Mouse (Mus musculus) midbrain, embryonic 12.5 days (tissue): ENCODE data around the gene Stk11. TPM values are rescaled to one million over a fixed set of nuclear protein-coding genes. Genes with fewer than 3 reads are reported as not detected.

Experiments used
- ATAC-seq: fragments of 200-750 bp; cut with Nextera tagmentation; 2 replicates; pipeline ENCODE4 v1.8.0; 2017; ENCODE audit warnings: low read depth, moderate TSS enrichment, moderate library complexity; ENCODE audit not compliant: low FRiP score
- H3K27ac ChIP-seq: fragments of 300-500 bp; sonication (generic); replicated peaks from 2 replicates; pipeline ENCODE4 v1.5.1; 2016; ENCODE audit warnings: mild to moderate bottlenecking
- H3K27me3 ChIP-seq: fragments of 300-500 bp; sonication (generic); 2 replicates; pipeline ENCODE4 v1.6.1; 2016; ENCODE audit warnings: mild to moderate bottlenecking
- H3K36me3 ChIP-seq: fragments of 300-500 bp; sonication (generic); 2 replicates; pipeline ENCODE4 v1.6.1; 2016
- H3K4me1 ChIP-seq: fragments of 300-500 bp; sonication (generic); 2 replicates; pipeline ENCODE4 v1.6.1; 2016
- H3K4me2 ChIP-seq: fragments of 300-500 bp; sonication (generic); replicated peaks from 2 replicates; pipeline ENCODE4 v1.6.1; 2016; ENCODE audit warnings: mild to moderate bottlenecking, moderate library complexity
- H3K4me3 ChIP-seq: fragments of 300-500 bp; sonication (generic); 2 replicates; pipeline ENCODE4 v1.5.1; 2016; ENCODE audit warnings: mild to moderate bottlenecking
- H3K9ac ChIP-seq: fragments of 300-500 bp; sonication (generic); replicated peaks from 2 replicates; pipeline ENCODE4 v1.6.1; 2016; ENCODE audit warnings: mild to moderate bottlenecking, moderate library complexity
- H3K9me3 ChIP-seq: fragments of 300-500 bp; sonication (generic); 2 replicates; pipeline ENCODE4 v1.6.1; 2016; ENCODE audit warnings: mild to moderate bottlenecking
- WGBS: fragments of 180-500 bp; shearing (Covaris S2); methylation state at CpG from one replicate; pipeline ENCODE4 v1.1.7; 2016; 5-methylcytosine and 5-hydroxymethylcytosine counted together
- polyA plus RNA-seq: library from polyadenylated mRNA; unstranded; fragments of >200 nt; fragmentation: Nextera tagmentation; extraction: Ambion mirVana; gene quantifications from 2 replicates; pipeline ENCODE4 v1.2.1, GENCODE M21; 2016

The Stk11 gene
- polyA plus RNA-seq, 1 experiment from 2014 or later: 20.3 TPM

DNA sequence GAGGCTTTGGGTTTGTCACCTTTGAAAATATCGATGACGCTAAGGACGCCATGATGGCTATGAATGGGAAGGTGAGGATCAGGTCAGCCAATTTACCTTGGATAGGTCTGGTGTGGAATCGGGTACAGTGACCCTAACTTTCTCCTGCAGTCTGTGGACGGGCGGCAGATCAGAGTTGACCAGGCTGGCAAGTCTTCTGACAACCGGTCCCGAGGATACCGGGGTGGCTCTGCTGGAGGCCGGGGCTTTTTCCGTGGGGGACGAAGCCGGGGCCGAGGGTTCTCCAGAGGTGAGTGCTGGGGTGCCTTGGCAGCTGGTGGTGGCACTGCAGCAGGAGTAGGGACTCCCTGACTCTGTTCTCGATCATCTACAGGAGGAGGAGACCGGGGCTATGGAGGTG lies 54.4 kb downstream of the Stk11 start:
- 94% methylated on average over 16 of the region's 16 CpGs for WGBS
- no peak overlapping the region for H3K27ac ChIP-seq
- no peak for ATAC-seq
- H3K9me3 ChIP-seq: no peaks in the 10 kb centered on the region
- H3K4me2 ChIP-seq: no peak overlapping the region; the same call in 1 of the 2 replicates
- H3K4me1 ChIP-seq: peaks cover 65% of the 10 kb centered on the region
- H3K27me3 ChIP-seq: no peaks in the 10 kb centered on the region
- 0 out of 2 replicates have a peak overlapping the region, but pooled peaks have one; percentile 37 for H3K9ac ChIP-seq
- peaks cover 34% of the 10 kb centered on the region for H3K36me3 ChIP-seq
- H3K4me3 ChIP-seq: no peak overlapping the region; the same call in 1 of the 2 replicates

DNA sequence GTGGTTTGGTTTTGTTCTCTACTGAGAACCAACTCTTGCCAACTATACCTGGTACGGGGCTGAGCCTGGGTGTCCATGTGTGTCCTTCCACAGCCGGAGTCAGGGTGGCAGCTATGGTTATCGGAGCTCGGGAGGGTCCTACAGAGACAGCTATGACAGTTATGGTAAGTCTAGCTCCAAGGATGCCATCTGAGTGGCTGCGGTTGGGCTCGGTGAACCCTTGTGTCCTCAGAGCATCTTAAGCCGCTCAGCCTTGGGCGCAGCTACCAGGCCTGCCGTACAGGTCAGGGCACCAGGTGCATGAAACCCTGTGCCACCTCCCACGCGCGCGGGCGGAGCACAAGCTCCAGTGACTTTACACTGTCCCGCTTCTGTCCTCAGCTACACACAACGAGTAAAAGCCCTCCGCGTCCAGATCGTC lies 55.0 kb downstream of the Stk11 start:
- Histone ChIP-seq H3K9ac (0 out of 2 replicates have a peak overlapping the region, but pooled peaks have one; percentile 4), H3K36me3 (peaks cover 36% of the 10 kb centered on the region), H3K4me3 (no peak overlapping the region; the same call in 1 of the 2 replicates), H3K4me2 (no peak overlapping the region), H3K27me3 (no peaks in the 10 kb centered on the region), H3K4me1 (peaks cover 63% of the 10 kb centered on the region), H3K9me3 (no peaks in the 10 kb centered on the region), H3K27ac (0 out of 2 replicates have a peak overlapping the region, but pooled peaks have one; percentile 2)
- 98% methylated on average over 19 of the region's 19 CpGs for WGBS
- ATAC-seq: no peak

DNA sequence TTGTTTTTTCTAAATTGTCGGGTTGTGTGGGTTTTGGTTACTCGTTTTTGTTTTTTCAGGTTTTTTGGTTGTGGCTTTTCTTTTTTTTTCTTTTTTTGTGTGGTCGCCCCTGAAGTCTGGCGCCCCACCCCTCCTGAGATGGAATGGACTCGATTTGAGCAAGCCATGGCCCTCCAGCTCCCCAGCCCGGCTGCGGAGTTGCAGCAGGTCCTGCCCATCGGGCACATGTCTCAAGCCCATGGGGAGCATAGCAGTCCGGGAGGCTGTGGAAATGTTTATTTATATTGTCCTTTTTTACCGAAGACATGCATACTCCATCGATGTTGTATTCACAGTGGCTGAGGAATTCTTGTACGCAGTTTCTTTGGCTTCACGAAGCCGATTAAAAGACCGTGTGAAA lies 55.6 kb downstream of the Stk11 start:
- peaks cover 63% of the 10 kb centered on the region for H3K4me1 ChIP-seq

DNA sequence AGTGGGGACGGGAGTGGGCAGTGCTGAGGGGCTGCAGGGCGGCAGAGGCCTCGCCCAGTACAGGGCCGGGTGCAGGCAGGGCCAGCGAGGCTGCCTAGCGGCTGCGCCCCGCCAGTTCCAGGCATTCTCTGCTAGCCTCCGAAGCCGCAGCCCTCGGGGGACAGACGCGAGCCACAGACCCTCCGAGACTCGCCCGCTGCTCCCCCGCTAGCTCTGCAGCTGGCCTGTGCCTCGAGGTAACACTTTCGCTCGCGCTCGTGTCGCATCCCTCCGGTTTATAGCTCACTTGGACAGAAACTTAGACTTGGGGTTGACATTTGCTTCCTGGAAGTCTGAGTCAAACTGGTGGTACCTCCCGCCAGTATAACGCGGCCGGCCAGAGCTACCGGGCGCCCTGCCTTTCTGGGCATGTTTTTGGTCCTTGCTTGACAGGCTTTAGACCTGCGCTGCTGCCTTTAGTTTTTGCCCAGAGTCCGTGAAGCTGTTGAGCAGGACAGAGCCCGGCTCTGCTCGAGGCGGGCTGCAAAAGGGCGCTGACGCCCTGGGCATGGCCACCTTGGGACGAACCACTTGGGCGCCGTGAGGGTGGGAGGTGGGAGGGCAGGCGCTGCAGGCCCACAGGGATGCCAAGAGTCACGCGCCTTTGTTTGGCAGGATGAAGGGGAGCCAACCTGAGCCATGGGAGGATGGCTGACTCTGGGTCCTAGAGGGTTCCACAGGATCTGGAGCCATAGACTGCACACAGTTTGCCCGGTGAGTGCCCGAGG lies 56.3 kb downstream of the Stk11 start:
- Histone ChIP-seq H3K36me3 (peaks cover 36% of the 10 kb centered on the region), H3K27ac (peak overlapping the region; percentile 85), H3K4me3 (peak overlapping the region; percentile 52; the same call in 1 of the 2 replicates), H3K4me1 (peaks cover 59% of the 10 kb centered on the region), H3K27me3 (no peaks in the 10 kb centered on the region), H3K4me2 (peak overlapping the region; percentile 65), H3K9ac (peak overlapping the region; percentile 47), H3K9me3 (no peaks in the 10 kb centered on the region)
- ATAC-seq: no peak
- 84% methylated on average over 45 of the region's 45 CpGs for WGBS

More for the DNA sequence above, 55.6 kb downstream of the Stk11 start:
- Histone ChIP-seq H3K4me2 (0 out of 2 replicates have a peak overlapping the region, but pooled peaks have one; percentile 65), H3K4me3 (0 out of 2 replicates have a peak overlapping the region, but pooled peaks have one; percentile 52), H3K27me3 (no peaks in the 10 kb centered on the region), H3K36me3 (peaks cover 36% of the 10 kb centered on the region), H3K27ac (peak overlapping the region; percentile 85), H3K9ac (no peak overlapping the region), H3K9me3 (no peaks in the 10 kb centered on the region)
- ATAC-seq: no peak
- WGBS: 91% methylated on average over 15 of the region's 15 CpGs

DNA sequence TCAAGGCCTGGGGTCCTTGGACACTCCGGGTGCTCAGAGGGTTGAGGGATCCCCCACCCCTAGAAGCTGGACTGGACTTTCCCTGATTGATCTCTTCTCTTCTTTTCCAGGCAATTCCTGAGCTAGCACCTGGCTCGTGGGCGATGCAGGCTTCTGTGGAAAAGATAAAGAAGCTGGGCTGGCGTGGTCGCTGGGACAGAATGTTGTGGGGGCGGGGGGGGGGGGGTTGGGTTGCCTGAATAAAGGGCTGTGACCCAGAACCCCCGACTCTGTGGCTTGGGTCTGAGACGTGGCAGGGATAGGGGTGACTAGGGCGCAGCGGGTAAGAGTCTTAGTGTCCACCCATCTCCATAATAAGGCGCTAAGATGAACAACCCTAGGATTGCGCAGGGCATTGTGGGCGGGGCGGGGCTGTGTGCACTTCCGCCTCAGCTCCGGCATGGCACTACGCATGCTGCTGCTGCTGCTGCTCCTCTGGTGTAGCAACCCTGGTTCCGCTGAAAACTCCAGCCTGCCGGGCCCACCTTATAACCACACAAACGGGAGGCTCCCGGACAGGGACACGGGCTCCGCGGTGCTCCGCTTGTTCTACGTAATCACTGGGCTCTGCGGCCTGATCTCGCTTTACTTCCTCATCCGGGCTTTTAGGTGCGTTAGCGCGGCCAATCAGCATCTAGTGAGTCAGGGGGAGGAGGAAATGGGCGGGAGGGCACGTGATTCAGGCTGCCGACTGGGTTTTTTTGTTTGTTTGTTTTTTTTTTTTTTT lies 57.1 kb downstream of the Stk11 start, which contains the start of gene 1600002K03Rik:
TSS of gene 1600002K03Rik (plus strand) at position 418 of the 766 bp plus-strand sequence.
- no peaks in the 10 kb centered on the region for H3K9me3 ChIP-seq
- peak within 1 kb of the TSS; percentile 52 for H3K4me3 ChIP-seq
- peaks cover 36% of the 10 kb centered on the region for H3K36me3 ChIP-seq
- ATAC-seq: peak; percentile 64
- H3K27me3 ChIP-seq: no peaks in the 10 kb centered on the region
- H3K9ac ChIP-seq: peak within 1 kb of the TSS; percentile 52
- peaks cover 60% of the 10 kb centered on the region for H3K4me1 ChIP-seq
- peak within 1 kb of the TSS; percentile 85 for H3K27ac ChIP-seq
- 7% methylated on average over 34 of the region's 35 CpGs for WGBS
- peak within 1 kb of the TSS; percentile 65 for H3K4me2 ChIP-seq

DNA sequence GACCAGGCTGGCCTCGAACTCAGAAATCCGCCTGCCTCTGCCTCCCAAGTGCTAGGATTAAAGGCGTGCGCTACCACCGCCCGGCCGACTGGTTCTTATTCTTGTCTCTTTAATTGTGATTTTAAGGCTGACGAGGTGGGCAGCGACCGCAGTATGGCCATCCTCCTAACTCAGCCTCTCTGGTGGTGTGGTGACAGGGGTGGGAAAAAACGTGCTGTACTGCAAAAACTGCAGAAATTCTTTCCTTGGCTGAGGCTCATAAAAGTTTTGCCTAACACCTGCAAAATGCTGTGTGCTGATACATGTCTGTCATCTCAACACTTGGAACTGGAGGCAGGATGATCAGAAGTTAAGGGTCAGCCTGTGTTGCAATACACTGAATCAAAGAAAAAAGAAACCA lies 57.8 kb downstream of the Stk11 start:
- no peak for ATAC-seq
- peaks cover 66% of the 10 kb centered on the region for H3K4me1 ChIP-seq
- peak overlapping the region; percentile 52 for H3K4me3 ChIP-seq
- peak overlapping the region; percentile 66 for H3K27ac ChIP-seq
- peaks cover 36% of the 10 kb centered on the region for H3K36me3 ChIP-seq
- peak overlapping the region; percentile 52; the same call in 1 of the 2 replicates for H3K9ac ChIP-seq
- WGBS: 17% methylated on average over 11 of the region's 11 CpGs
- peak overlapping the region; percentile 65 for H3K4me2 ChIP-seq
- H3K27me3 ChIP-seq: 0 out of 2 replicates have a peak, but pooled peaks cover 3% of the 10 kb centered on the region
- no peaks in the 10 kb centered on the region for H3K9me3 ChIP-seq

DNA sequence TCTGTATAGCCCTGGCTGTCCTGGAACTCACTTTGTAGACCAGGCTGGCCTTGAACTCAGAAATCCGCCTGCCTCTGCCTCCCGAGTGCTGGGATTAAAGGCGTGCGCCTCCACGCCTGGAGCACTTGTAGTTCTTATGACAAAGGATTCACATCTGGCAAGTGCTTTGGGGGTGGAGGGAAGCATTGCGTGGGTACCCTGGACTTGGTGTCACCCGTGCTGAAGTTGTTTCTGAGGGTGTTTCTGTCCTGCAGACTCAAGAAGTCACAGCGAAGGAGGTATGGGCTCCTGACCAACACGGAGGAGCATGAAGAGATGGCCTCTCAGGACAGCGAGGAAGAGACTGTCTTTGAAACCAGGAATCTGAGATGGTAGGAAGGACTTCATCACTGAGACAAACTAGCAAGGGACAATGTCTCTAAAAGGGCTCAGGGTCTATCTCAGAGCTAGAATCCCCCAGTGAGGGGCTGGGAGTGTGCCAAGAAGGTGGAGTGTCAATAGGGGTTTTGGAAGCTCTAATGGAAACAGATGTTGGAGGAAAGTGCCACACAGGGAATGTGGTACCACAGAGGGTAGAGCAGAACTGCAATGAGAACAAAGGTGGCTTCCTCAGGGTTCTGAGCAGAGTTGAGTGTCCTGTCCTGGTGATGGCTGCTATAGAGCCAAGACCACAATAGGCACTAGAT lies 58.5 kb downstream of the Stk11 start:
- no peak overlapping the region for H3K27ac ChIP-seq
- no peak overlapping the region for H3K4me3 ChIP-seq

DNA sequence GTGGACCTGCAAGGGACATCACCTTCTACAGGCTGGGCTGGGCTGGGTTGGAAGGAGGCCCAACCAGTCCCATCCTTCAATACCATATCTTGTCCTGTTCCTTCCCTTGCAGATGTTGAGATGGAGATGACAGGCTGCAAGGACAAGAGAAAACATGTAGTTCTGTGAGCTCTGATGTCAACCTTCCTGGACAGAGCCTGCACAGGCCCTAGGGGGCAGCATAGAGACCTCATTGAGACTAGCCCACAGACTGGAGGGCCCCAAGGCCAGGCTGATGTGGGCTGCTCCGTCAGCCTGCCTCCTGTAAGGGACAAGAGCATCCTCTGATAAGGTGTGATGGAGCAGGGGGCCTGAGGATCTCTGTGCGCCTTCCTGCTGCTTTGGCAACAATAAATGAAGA lies 59.1 kb downstream of the Stk11 start:
- no peak overlapping the region for H3K9ac ChIP-seq
- 0 out of 2 replicates have a peak, but pooled peaks cover 3% of the 10 kb centered on the region for H3K27me3 ChIP-seq
- peaks cover 35% of the 10 kb centered on the region for H3K36me3 ChIP-seq
- 51% methylated on average over 2 of the region's 2 CpGs for WGBS
- peaks cover 55% of the 10 kb centered on the region for H3K4me1 ChIP-seq
- no peak overlapping the region for H3K4me2 ChIP-seq
- no peak overlapping the region for H3K4me3 ChIP-seq
- H3K9me3 ChIP-seq: no peaks in the 10 kb centered on the region
- ATAC-seq: no peak
- H3K27ac ChIP-seq: no peak overlapping the region

More for the DNA sequence above, 58.5 kb downstream of the Stk11 start:
- Histone ChIP-seq H3K9ac (no peak overlapping the region), H3K4me1 (peaks cover 59% of the 10 kb centered on the region), H3K27me3 (0 out of 2 replicates have a peak, but pooled peaks cover 3% of the 10 kb centered on the region), H3K9me3 (no peaks in the 10 kb centered on the region), H3K36me3 (peaks cover 36% of the 10 kb centered on the region), H3K4me2 (no peak overlapping the region)
- WGBS: 86% methylated on average over 10 of the region's 10 CpGs
- ATAC-seq: no peak

DNA sequence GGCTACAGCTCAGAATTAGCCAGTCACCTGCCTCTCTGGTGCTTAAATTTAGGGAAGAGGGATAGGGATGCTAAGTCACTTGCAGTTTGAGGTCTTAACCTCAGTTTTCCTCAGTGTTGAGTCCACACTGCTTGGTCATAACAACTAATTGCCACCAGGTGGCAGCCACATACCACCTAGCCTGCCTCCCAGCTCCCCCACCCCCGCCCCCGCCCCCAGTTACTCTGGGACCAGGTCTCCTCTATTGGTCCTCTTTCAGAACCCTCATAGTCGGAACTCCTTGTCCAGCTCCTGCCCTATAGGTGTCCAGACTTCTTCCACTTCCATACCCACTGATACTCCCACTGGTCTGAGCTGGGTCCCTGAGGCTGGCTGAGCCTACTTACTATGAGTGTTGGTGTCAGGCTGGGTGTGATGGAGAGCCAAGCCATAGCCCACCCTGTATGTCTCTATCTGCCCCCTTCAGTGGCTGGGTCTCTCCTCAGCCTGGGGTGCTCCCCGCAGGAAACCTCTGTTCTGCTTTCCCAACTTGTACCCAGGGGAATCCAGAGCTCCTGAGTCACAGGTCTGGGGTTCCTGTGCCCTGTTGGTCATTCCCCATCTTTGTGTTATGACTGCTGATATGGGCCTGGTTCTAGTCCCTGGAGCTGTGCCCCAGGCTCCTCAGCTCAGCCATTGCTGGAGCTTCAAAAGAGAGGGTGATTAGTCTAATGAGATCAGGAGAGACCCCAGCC lies 60.1 kb downstream of the Stk11 start:
- ATAC-seq: no peak
- Histone ChIP-seq H3K4me3 (no peak overlapping the region), H3K4me1 (peaks cover 54% of the 10 kb centered on the region), H3K9ac (no peak overlapping the region), H3K36me3 (peaks cover 25% of the 10 kb centered on the region), H3K4me2 (no peak overlapping the region; the same call in 1 of the 2 replicates), H3K27ac (peak overlapping the region; percentile 91), H3K27me3 (0 out of 2 replicates have a peak, but pooled peaks cover 3% of the 10 kb centered on the region), H3K9me3 (no peaks in the 10 kb centered on the region)
- 16% methylated on average over 4 of the region's 4 CpGs for WGBS

DNA sequence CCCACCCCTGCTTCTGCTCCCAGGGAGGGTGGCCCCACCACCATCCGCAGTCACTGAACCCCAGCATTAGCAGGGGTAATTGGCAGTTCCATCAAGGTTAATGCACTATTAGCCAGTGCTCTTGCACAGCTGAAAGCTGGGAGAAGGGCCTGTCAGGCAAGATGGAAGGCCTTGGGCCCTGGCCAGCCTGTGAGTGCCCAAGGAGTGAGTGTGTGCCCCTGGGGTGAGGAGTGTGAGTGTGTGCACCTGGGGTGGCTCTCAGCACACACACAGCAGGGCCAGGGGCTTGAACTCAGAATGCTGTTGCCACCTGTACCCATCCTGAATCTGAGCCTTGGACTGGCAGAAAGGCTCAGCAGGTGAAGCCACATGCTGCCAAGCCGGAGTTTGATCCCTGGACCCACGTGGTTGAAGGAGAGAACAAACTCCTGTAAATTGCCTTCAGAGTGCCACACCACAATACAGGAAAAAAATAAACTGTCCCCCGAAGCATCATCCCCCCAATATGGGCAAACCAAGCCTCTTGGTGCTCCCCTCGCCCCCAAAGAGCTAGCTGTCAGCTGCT lies 60.7 kb downstream of the Stk11 start:
- ATAC-seq: no peak
- WGBS: 72% methylated on average over 5 of the region's 5 CpGs
- H3K27ac ChIP-seq: peak overlapping the region; percentile 91

More for the DNA sequence above, 60.7 kb downstream of the Stk11 start:
- no peak overlapping the region for H3K4me2 ChIP-seq
- peaks cover 19% of the 10 kb centered on the region for H3K36me3 ChIP-seq
- H3K9me3 ChIP-seq: no peaks in the 10 kb centered on the region
- no peak overlapping the region for H3K4me3 ChIP-seq
- peaks cover 57% of the 10 kb centered on the region for H3K4me1 ChIP-seq
- H3K9ac ChIP-seq: 0 out of 2 replicates have a peak overlapping the region, but pooled peaks have one; percentile 17
- 0 out of 2 replicates have a peak, but pooled peaks cover 3% of the 10 kb centered on the region for H3K27me3 ChIP-seq
